Mouse (Mus musculus) layer of hippocampus, postnatal 10 days (tissue): ENCODE measurements around the gene Ffar4. TPM values are rescaled to one million over a fixed set of nuclear protein-coding genes. Genes with fewer than 3 reads are reported as not detected.

ENCODE experiments used
- total RNA-seq, 2 experiments: library from RNA; stranded (reverse); gene quantifications; 2 replicates each; pipeline ENCODE4 v1.2.3; 2021

Ffar4 gene
- total RNA-seq, 2 experiments from 2014 or later = not detected

Other genes with a start within 250 kb of the Ffar4 start
- gene Myof, start 53.5 kb upstream of the Ffar4 start, total RNA-seq = 1 to 10 TPM; 6.6 to 8.0 TPM
- gene Cep55, start 42.1 kb upstream of the Ffar4 start, total RNA-seq = 1 to 10 TPM; 1.9 to 2.1 TPM
- 1 to 10 TPM; 7.9 to 9.2 TPM for gene Rbp4, start 28.2 kb downstream of the Ffar4 start, total RNA-seq
- under 1 TPM; 0.16 to 0.18 TPM for gene Pde6c, start 35.7 kb downstream of the Ffar4 start, total RNA-seq
- gene Fra10ac1, start 127.1 kb downstream of the Ffar4 start, total RNA-seq = 10 to 100 TPM; 18.5 to 20.8 TPM
- 100 to 1,000 TPM; 117 to 133 TPM for gene Lgi1, start 167.5 kb downstream of the Ffar4 start, total RNA-seq